Mouse (Mus musculus) heart, adult 2 months (tissue): ENCODE results near the gene Dnajc30.

ENCODE experiments used
- CTCF ChIP-seq: fragments of 200-600 bp; IDR thresholded peaks from 2 replicates; pipeline ENCODE4 v1.8.1; 2022; ENCODE audit warnings: antibody characterized with exemption, mild to moderate bottlenecking, moderate library complexity
- EP300 ChIP-seq: fragments of 200-500 bp; IDR thresholded peaks from 2 replicates; pipeline ENCODE4 v1.6.1; 2011; ENCODE audit warnings: low read depth, low read length, control low read depth; ENCODE audit not compliant: insufficient read depth
- POLR2A ChIP-seq: fragments of 200-500 bp; IDR thresholded peaks from 2 replicates; pipeline ENCODE4 v1.6.1; 2011; ENCODE audit warnings: mild to moderate bottlenecking, low read depth, low read length, control low read depth; ENCODE audit not compliant: insufficient read depth

DNA sequence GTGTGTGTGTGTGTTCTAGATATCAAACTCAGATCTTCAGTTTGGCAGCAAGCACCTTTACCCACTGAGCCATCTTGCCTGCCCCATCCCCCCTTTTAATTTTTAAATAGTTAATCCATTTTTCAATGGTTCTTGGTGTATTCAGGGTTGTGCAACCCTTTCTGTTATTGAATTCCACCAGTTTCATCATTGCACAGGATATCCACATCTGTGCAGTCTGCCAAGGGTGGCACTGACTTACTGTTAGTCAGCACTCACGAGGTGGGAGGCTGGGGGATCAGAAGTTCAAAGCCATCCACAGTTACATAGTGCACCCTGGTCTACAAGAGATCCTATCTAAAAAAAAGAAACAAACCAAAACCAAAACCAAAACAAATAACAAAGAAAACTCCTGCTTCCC is 37.0 kb downstream of the Dnajc30 start:
- TF ChIP-seq CTCF (no peak), EP300 (no peak), POLR2A (no peak)
